Mouse (Mus musculus): ENCODE data around the gene Ces1h. TPM values are rescaled to one million over a fixed set of nuclear protein-coding genes. Genes with fewer than 3 reads are reported as not detected.
A peak's percentile ranks its signal among the peaks of the same experiment; 100 is the strongest.

The Ces1h gene
- total and polyA plus RNA-seq, 2 experiments = not detected

GRCm38 (mm10) chr8:93325123-93325522, 54.4 kb downstream of the Ces1h start:
- no peak for TF ChIP-seq CTCF (IDR thresholded peaks at IDR 0.05; ENCODE audit: low read depth, low read length)
- TF ChIP-seq POLR2A (IDR thresholded peaks at IDR 0.05; ENCODE audit: extremely low read depth, insufficient read depth, low read length) = no peak
- 18% methylated on average over 2 of the region's 2 CpGs for WGBS
- H3K4me3 ChIP-seq (ENCODE audit: insufficient read depth, low read depth, low read length) = no peak overlapping the region
- DNase-seq (ENCODE audit: extremely low read depth, low read depth, low spot score) = peak; percentile 91
- no peaks in the 10 kb centered on the region for H3K27me3 ChIP-seq (ENCODE audit: control insufficient read depth, insufficient read depth, low read length)
- H3K36me3 ChIP-seq (ENCODE audit: control insufficient read depth, insufficient read depth, low read length) = peaks cover 47% of the 10 kb centered on the region
- H3K79me2 ChIP-seq (ENCODE audit: control insufficient read depth, insufficient read depth, low read length) = no peaks in the 10 kb centered on the region
- H3K4me1 ChIP-seq (ENCODE audit: control insufficient read depth, insufficient read depth, low read length) = peaks cover 7% of the 10 kb centered on the region
- H3K27ac ChIP-seq (replicated peaks; ENCODE audit: insufficient read depth, low read depth, low read length) = no peak overlapping the region
- no peak overlapping the region for H3K9ac ChIP-seq (ENCODE audit: low read depth, low read length)

GRCm38 (mm10) chr8:93317031-93317430, 62.5 kb downstream of the Ces1h start:
- Histone ChIP-seq H3K79me2 (ENCODE audit: control insufficient read depth, insufficient read depth, low read length) (no peaks in the 10 kb centered on the region), H3K4me1 (ENCODE audit: control insufficient read depth, insufficient read depth, low read length) (no peaks in the 10 kb centered on the region), H3K4me3 (ENCODE audit: insufficient read depth, low read depth, low read length) (no peak overlapping the region), H3K9ac (ENCODE audit: low read depth, low read length) (no peak overlapping the region), H3K27me3 (ENCODE audit: control insufficient read depth, insufficient read depth, low read length) (no peaks in the 10 kb centered on the region), H3K36me3 (ENCODE audit: control insufficient read depth, insufficient read depth, low read length) (peaks cover 62% of the 10 kb centered on the region), H3K27ac (replicated peaks; ENCODE audit: insufficient read depth, low read depth, low read length) (no peak overlapping the region)
- no peak for DNase-seq (ENCODE audit: extremely low read depth, low read depth, low spot score)
- 88% methylated on average over 2 of the region's 2 CpGs for WGBS
- TF ChIP-seq POLR2A (IDR thresholded peaks at IDR 0.05; ENCODE audit: extremely low read depth, insufficient read depth, low read length) (no peak), CTCF (IDR thresholded peaks at IDR 0.05; ENCODE audit: low read depth, low read length) (no peak)

GRCm38 (mm10) chr8:93315557-93315956, 64.0 kb downstream of the Ces1h start:
- TF ChIP-seq POLR2A (IDR thresholded peaks at IDR 0.05; ENCODE audit: extremely low read depth, insufficient read depth, low read length) (no peak), CTCF (IDR thresholded peaks at IDR 0.05; ENCODE audit: low read depth, low read length) (no peak)
- DNase-seq (ENCODE audit: extremely low read depth, low read depth, low spot score) = no peak
- Histone ChIP-seq H3K79me2 (ENCODE audit: control insufficient read depth, insufficient read depth, low read length) (no peaks in the 10 kb centered on the region), H3K27ac (replicated peaks; ENCODE audit: insufficient read depth, low read depth, low read length) (no peak overlapping the region), H3K4me1 (ENCODE audit: control insufficient read depth, insufficient read depth, low read length) (no peaks in the 10 kb centered on the region), H3K36me3 (ENCODE audit: control insufficient read depth, insufficient read depth, low read length) (peaks cover 52% of the 10 kb centered on the region), H3K9ac (ENCODE audit: low read depth, low read length) (no peak overlapping the region), H3K27me3 (ENCODE audit: control insufficient read depth, insufficient read depth, low read length) (no peaks in the 10 kb centered on the region), H3K4me3 (ENCODE audit: insufficient read depth, low read depth, low read length) (no peak overlapping the region)
- 84% methylated on average over 2 of the region's 2 CpGs for WGBS

Other genes starting within 250 kb of the Ces1h start
- 4,024 and 4,244 TPM in 2 replicates for gene Ces1c, start 248.4 kb downstream of the Ces1h start, total RNA-seq (2014; rRNA removed)
- gene Ces1c, start 248.4 kb downstream of the Ces1h start, polyA plus RNA-seq (2012; rRNA removed) = 2,214 and 2,228 TPM in 2 replicates
- gene Ces1d, start 181.9 kb downstream of the Ces1h start, total RNA-seq (2014; rRNA removed) = 1,635 and 2,448 TPM in 2 replicates
- 539 and 606 TPM in 2 replicates for gene Ces1d, start 181.9 kb downstream of the Ces1h start, polyA plus RNA-seq (2012; rRNA removed)
- gene Ces1e, start 150.1 kb downstream of the Ces1h start, total RNA-seq (2014; rRNA removed) = 135 and 161 TPM in 2 replicates
- gene Ces1e, start 150.1 kb downstream of the Ces1h start, polyA plus RNA-seq (2012; rRNA removed) = 80.8 and 82.7 TPM in 2 replicates
- gene Ces1f, start 100.0 kb downstream of the Ces1h start, total RNA-seq (2014; rRNA removed) = 493 and 530 TPM in 2 replicates
- 222 and 270 TPM in 2 replicates for gene Ces1f, start 100.0 kb downstream of the Ces1h start, polyA plus RNA-seq (2012; rRNA removed)
- 147 and 240 TPM in 2 replicates for gene Ces1g, start 42.4 kb downstream of the Ces1h start, total RNA-seq (2014; rRNA removed)
- 90.3 and 127 TPM in 2 replicates for gene Ces1g, start 42.4 kb downstream of the Ces1h start, polyA plus RNA-seq (2012; rRNA removed)
- gene Ces5a, start 156.1 kb upstream of the Ces1h start, total RNA-seq (2014; rRNA removed) = not detected in 2 replicates
- not detected in 2 replicates for gene Ces5a, start 156.1 kb upstream of the Ces1h start, polyA plus RNA-seq (2012; rRNA removed)